Mouse (Mus musculus) olfactory bulb, adult 2 months (tissue): ENCODE measurements around the gene Csmd2. TPM values are rescaled to one million over a fixed set of nuclear protein-coding genes. Genes with fewer than 3 reads are reported as not detected.
"Not testable (repeated sequence)": the region's sequence is repeated elsewhere in the genome, so short reads cannot be mapped to it uniquely, and the experiment has no call there.

Experiments used
- H3K27ac ChIP-seq: fragments of 200-500 bp; 2 replicates; pipeline ENCODE4 v1.5.1; 2012; ENCODE audit warnings: low read depth, low read length; ENCODE audit not compliant: insufficient read depth
- H3K4me1 ChIP-seq: fragments of 200-500 bp; 2 replicates; pipeline ENCODE4 v1.6.1; 2012; ENCODE audit warnings: low read length; ENCODE audit not compliant: control insufficient read depth, insufficient read depth
- H3K4me3 ChIP-seq: fragments of 200-500 bp; 2 replicates; pipeline ENCODE4 v1.5.1; 2012; ENCODE audit warnings: mild to moderate bottlenecking, low read depth, low read length, moderate library complexity; ENCODE audit not compliant: insufficient read depth
- CTCF ChIP-seq: fragments of 200-500 bp; IDR thresholded peaks from 2 replicates; pipeline ENCODE4 v1.5.1; 2012; ENCODE audit warnings: low read depth, mild to moderate bottlenecking, low read length, moderate library complexity; ENCODE audit not compliant: insufficient read depth
- POLR2A ChIP-seq: fragments of 200-500 bp; IDR thresholded peaks from 2 replicates; pipeline ENCODE4 v1.6.1; 2012; ENCODE audit warnings: mild to moderate bottlenecking, low read depth, low read length, moderate library complexity; ENCODE audit not compliant: insufficient read depth
- WGBS: fragments of 180-500 bp; shearing (Covaris S2); methylation state at CpG from one replicate; pipeline ENCODE4 v1.1.7; 2018; 5-methylcytosine and 5-hydroxymethylcytosine counted together
- polyA plus RNA-seq: library from polyadenylated mRNA; stranded (reverse); fragments of >200 nt; gene quantifications from 2 replicates; pipeline ENCODE4 v1.2.4, GENCODE M21; 2012; ENCODE audit warnings: low replicate concordance; ENCODE audit not compliant: missing spikeins, insufficient read depth, insufficient read length

Csmd2 gene
- polyA plus RNA-seq, 1 experiment = not detected

DNA sequence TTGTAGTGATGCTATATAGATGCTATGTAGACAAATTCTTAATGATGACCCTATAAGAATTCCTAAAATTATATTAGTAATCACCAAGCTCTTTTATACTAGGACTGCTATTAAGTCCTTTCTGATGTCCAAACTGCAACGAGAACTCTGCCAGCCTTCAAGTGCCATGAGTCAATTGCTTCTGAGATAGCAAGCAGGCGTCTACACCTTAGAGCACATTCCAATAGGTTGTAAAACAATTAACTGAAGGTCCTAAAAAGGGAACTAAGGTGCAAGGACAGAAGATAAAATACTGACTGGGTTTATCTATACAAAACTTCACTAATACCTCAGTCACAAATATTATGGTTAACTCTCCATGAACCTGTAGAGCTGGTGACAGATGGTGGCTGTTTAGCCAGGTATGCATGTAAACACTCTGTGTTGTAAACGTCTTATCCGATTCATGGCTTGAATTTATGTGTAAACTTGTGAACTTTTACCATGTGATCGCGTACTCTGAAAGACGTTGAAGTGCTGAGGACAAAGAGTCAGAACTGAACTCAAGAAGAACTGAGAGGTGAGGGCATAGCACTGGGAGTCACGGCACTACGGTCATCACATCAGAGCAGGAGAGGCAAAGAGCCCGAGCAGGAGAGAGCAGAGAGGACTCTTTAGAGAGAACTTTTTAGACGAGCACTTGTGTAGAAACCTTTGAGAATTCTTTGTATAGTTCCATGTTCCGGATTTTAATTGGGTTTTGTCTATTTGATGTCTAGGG, 610.3 kb downstream of the Csmd2 start:
- WGBS = 92% methylated on average over 12 of the region's 12 CpGs
- no peak for TF ChIP-seq POLR2A
- no peak for TF ChIP-seq CTCF

DNA sequence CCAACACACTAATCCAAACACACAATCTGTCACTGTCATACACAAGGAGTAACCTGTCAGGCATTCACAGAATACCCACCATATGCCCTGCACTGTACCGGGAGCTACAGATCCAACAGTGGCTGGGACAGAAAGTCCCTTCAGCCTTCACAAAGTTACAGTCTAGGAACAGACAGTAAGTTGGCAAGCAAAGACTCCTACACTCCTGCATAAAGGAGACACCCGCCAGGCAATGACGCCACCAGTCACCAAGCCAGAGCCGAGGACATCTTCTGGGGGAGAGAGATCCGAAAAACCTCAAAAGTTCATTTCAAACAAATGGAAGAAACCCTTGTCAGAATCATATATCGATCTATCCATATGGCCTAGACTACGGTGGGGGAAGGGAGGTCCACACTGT, 618.9 kb downstream of the Csmd2 start:
- Histone ChIP-seq H3K27ac (no peak overlapping the region), H3K4me1 (peaks cover 8% of the 10 kb centered on the region), H3K4me3 (no peak overlapping the region)
- no peak for TF ChIP-seq CTCF
- no peak for TF ChIP-seq POLR2A
- WGBS = 93% methylated on average over 7 of the region's 7 CpGs

More for the DNA sequence above, 610.3 kb downstream of the Csmd2 start:
- no peak overlapping the region for H3K4me3 ChIP-seq
- no peaks in the 10 kb centered on the region for H3K4me1 ChIP-seq
- no peak overlapping the region for H3K27ac ChIP-seq

DNA sequence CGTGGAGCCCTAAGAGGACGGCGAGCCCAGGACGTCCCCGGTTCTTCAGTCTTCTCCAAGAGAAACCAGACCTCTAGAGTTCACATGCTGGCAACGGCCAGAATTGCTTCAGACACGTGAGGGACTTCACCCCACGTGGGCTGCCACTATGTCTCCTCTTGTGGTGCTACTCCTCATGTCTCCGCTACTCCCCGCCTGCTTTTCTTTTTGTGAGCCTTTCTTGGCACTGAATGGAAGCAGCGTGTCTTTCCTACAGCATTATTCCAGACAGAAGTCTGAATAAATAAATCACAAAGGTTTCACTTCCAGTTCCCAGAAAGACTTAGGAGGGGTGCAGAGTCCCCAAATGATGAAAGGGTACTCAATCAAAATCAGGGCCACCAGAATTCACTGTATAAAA, 620.0 kb downstream of the Csmd2 start:
- peaks cover 8% of the 10 kb centered on the region for H3K4me1 ChIP-seq
- no peak overlapping the region for H3K27ac ChIP-seq
- H3K4me3 ChIP-seq = no peak overlapping the region
- WGBS = 54% methylated on average over 11 of the region's 11 CpGs
- TF ChIP-seq POLR2A = no peak
- TF ChIP-seq CTCF = no peak

DNA sequence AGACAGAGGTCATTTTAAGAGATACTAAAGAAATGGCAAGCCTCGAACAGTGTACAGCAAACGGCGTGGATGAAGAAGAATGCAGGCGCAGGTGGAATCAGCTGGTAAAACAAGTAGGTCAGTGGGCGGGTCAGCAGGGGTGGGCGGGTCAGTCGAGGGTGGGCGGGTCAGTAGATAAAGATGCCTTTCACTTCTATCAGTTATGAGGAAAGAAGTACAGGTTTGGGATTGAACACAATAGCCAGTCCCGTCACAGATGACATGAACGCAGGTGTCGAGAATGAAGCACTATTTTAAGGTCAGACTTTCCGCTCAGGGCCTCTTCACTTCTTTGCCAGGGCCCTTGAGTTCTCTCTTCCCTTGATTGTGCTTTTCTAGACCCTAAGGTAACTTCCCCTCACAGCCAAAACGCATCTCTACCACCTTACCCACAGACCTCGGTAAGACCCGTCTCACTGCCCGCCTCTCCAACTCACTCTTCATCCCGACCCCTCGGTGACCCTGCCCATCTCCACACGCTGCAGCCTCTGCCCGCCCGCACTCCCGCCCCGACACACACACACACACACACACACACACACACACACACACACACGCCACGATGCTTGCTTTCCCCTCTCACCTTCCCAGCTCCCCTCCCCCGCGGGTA, 621.7 kb downstream of the Csmd2 start:
- WGBS = 5% methylated on average over 27 of the region's 27 CpGs
- Histone ChIP-seq H3K27ac (peak overlapping the region; percentile 21; the same call in 1 of the 2 replicates), H3K4me1 (peaks cover 8% of the 10 kb centered on the region), H3K4me3 (peak overlapping the region; percentile 82)
- TF ChIP-seq CTCF (no peak), POLR2A (no peak)

DNA sequence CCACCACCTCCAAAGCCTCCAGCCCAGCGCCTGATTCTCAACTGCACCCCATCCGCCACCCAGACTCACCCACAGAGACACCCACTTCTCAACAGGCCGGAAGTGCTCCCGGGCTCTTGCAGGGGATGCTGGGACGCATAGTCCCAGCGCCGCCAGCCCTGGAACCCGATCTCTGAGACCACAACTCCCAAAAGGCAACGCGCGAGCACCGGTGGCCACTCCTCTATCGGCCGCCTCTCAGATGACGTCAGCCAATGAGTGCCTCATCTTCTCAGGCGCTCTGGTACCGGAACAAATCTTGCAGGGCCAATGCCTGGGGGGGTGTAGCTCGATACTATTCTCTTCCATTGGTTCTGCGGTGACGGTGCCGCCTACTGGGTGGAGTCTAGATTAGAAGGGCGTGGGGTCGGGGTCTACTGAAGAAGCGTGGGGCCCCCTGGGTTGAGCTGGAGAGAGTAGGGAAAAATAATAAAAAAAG, 622.3 kb downstream of the Csmd2 start, which contains the start of gene Zscan20:
Gene Zscan20, minus strand, starts transcription at position 174 of the 478 bp plus-strand sequence.
- TF ChIP-seq CTCF (no peak), POLR2A (peak; percentile 40; the same call in 1 of the 2 replicates)
- peak within 1 kb of the TSS; percentile 82 for H3K4me3 ChIP-seq
- WGBS = under 1% methylated on average over 24 of the region's 24 CpGs
- H3K27ac ChIP-seq = peak within 1 kb of the TSS; percentile 21; the same call in 1 of the 2 replicates
- H3K4me1 ChIP-seq = peaks cover 8% of the 10 kb centered on the region

DNA sequence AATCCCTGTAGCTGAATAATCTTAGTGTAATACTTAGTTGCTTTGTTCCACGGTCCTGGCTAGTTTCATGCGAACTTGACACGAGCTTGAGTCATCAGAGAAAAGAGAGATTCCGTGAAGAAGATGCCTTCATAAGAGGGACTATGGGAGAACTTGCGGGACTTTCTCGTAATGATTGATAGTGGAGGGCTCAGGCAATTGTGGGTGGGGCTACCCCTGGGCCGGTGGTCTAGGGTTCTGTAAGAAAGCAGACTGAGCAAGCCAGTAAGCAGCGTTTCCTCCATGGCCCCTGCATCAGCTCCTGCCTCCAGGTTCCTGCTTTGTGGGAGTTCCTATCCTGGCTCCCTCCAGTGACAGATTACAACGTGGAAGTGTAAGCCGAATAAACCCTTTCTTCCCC, 623.0 kb downstream of the Csmd2 start:
- 20% methylated on average over 10 of the region's 10 CpGs for WGBS
- TF ChIP-seq CTCF (no peak), POLR2A (no peak)
- H3K27ac ChIP-seq = no peak overlapping the region
- H3K4me3 ChIP-seq = no peak overlapping the region
- peaks cover 8% of the 10 kb centered on the region for H3K4me1 ChIP-seq

DNA sequence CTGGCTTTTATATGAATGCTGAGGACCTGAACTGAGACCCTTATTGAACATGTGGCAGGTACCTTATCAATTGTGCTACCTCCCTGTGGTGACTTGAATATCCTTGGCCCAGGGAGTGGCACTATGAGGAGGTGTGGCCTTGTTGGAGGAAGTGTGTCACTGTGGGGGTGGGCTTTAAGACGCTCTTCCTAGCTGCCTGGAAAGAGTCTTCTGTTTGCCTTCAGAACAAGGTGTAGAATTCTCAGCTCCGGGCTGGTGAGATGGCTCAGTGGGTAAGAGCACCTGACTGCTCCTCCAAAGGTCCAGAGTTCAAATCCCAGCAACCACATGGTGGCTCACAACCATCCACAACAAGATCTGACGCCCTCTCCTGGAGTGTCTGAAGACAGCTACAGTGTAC, 624.1 kb downstream of the Csmd2 start:
- WGBS = 92% methylated on average over 3 of the region's 3 CpGs
- H3K4me1 ChIP-seq, H3K27ac ChIP-seq, H3K4me3 ChIP-seq: not testable (repeated sequence)

DNA sequence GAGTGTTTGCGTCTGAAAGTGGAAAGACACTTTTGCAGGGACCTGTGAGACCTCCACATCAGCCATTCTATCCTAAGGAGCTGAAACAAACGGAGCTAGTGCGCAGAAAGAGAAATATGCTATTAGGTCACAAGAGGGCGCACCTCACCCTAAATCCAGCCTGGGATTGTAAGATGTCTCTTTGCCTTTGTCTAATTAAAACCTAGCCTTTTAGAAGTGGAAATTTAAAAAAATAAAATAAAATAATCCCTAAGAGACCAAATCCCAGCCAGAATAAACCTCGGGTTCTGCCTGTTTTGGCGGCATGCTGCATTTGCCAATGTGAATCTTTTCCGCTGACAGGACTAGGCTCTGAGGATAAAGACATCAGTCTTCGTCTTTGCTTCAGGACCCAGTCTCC, 625.7 kb downstream of the Csmd2 start:
- H3K27ac ChIP-seq = no peak overlapping the region
- TF ChIP-seq CTCF (no peak), POLR2A (no peak)
- no peak overlapping the region for H3K4me3 ChIP-seq
- peaks cover 5% of the 10 kb centered on the region for H3K4me1 ChIP-seq
- 14% methylated on average over 8 of the region's 8 CpGs for WGBS

DNA sequence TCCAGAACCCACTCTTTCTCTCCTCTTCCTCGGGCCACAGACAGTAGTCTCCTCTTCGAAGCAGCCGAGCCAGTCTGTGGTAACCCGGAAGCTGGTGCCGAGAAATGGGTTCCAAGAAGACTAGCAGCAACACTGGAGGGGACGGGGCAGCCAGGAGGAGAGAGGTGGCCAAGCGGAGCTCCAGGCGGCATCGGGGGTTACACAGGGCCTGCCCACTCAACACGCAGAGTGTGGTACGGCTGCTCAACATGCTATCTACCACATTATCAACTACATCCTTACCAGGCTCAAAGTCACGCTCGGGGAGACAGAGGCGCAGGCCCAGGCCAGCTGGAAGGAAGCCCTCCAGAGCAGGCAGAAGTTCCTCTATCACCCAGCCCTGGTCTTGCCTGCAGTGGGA, 628.1 kb downstream of the Csmd2 start:
- no peak for TF ChIP-seq POLR2A
- TF ChIP-seq CTCF = no peak

More for the DNA sequence above, 628.1 kb downstream of the Csmd2 start:
- WGBS = 90% methylated on average over 14 of the region's 14 CpGs
- Histone ChIP-seq H3K4me1 (no peaks in the 10 kb centered on the region), H3K27ac (no peak overlapping the region), H3K4me3 (no peak overlapping the region)

Other genes starting within 250 kb of the Csmd2 start
- not detected in 2 replicates for gene CK137956, start 16.9 kb upstream of the Csmd2 start, polyA plus RNA-seq